Mouse (Mus musculus) liver, embryonic 16.5 days (tissue): Measurements from ENCODE around the gene Ephb4. TPM values are rescaled to one million over a fixed set of nuclear protein-coding genes. Genes with fewer than 3 reads are reported as not detected.

Experiments
- ATAC-seq: fragments of 200-750 bp; cut with Nextera tagmentation; 2 replicates; pipeline ENCODE4 v1.8.0; 2017; ENCODE audit warnings: low read depth, mild to moderate bottlenecking, moderate number of reproducible peaks, moderate library complexity
- H3K27ac ChIP-seq: fragments of 300-500 bp; sonication (generic); 2 replicates; pipeline ENCODE4 v1.5.1; 2014; ENCODE audit warnings: mild to moderate bottlenecking, low read length
- H3K27me3 ChIP-seq: fragments of 300-500 bp; sonication (generic); 2 replicates; pipeline ENCODE4 v1.6.1; 2014; ENCODE audit warnings: low read depth, low read length, mixed read lengths; ENCODE audit not compliant: control insufficient read depth, insufficient read depth
- H3K36me3 ChIP-seq: fragments of 300-500 bp; sonication (generic); 2 replicates; pipeline ENCODE4 v1.6.1; 2014; ENCODE audit warnings: mild to moderate bottlenecking; ENCODE audit not compliant: control insufficient read depth, insufficient read depth
- H3K4me1 ChIP-seq: fragments of 300-500 bp; sonication (generic); 2 replicates; pipeline ENCODE4 v1.6.1; 2014; ENCODE audit warnings: low read depth, low read length, mixed read lengths; ENCODE audit not compliant: control insufficient read depth
- H3K4me2 ChIP-seq: fragments of 300-500 bp; sonication (generic); 2 replicates; pipeline ENCODE4 v1.6.1; 2014; ENCODE audit warnings: low read depth, low read length, mixed read lengths
- H3K4me3 ChIP-seq: fragments of 300-500 bp; sonication (generic); 2 replicates; pipeline ENCODE4 v1.5.1; 2014; ENCODE audit warnings: low read depth, mild to moderate bottlenecking, low read length
- H3K9ac ChIP-seq: fragments of 300-500 bp; sonication (generic); 2 replicates; pipeline ENCODE4 v1.6.1; 2014; ENCODE audit warnings: low read depth, low read length
- H3K9me3 ChIP-seq: fragments of 300-500 bp; sonication (generic); replicated peaks from 2 replicates; pipeline ENCODE4 v1.6.1; 2016; ENCODE audit warnings: low read length; ENCODE audit not compliant: control insufficient read depth
- WGBS: fragments of 180-500 bp; shearing (Covaris S2); extraction: QIAGEN DNeasy Blood & Tissue Kit; methylation state at CpG from one replicate; pipeline ENCODE4 v1.1.7; 2014; ENCODE audit not compliant: insufficient replicate concordance; 5-methylcytosine and 5-hydroxymethylcytosine counted together
- polyA plus RNA-seq: library from polyadenylated mRNA; unstranded; fragments of >200 nt; fragmentation: Nextera tagmentation; extraction: Ambion mirVana; gene quantifications from 2 replicates; pipeline ENCODE4 v1.2.1, GENCODE M21; 2015

Ephb4 gene
- polyA plus RNA-seq, 1 experiment from 2014 or later = 9.1 TPM

DNA sequence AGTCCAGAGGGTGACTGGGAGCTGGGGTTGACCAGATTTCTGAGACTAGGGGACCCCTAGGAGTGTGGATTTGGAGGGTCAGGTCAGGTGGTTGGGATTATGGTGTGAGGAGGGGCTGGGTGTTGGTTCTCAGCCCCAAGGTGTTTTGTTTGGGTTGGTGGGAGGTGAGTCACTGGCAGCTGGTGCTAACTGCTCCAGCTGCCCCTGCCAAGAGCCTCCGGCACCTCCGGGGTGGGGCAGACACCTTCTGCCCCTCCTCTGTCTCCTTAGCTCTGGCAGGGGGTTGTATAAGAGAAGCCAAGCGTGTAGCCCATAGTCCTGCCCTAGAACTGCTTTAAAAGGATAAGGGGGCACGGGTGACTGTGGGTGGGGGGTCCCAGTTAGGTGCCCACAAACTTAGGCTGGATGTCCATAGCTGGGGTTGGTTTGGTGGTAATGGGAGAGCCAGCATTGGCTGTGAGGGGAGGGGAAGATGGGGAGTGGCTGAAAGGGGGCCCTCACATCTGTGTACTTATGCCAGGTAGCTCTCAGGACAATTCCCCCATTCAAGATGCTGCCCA lies 24.7 kb downstream of the Ephb4 start:
- Histone ChIP-seq H3K4me1 (no peaks in the 10 kb centered on the region), H3K9me3 (no peaks in the 10 kb centered on the region), H3K4me3 (no peak overlapping the region), H3K9ac (no peak overlapping the region), H3K36me3 (peaks cover 3% of the 10 kb centered on the region; the same call in 1 of the 2 replicates), H3K27me3 (no peaks in the 10 kb centered on the region), H3K4me2 (no peak overlapping the region), H3K27ac (no peak overlapping the region)
- ATAC-seq = no peak
- WGBS = 52% methylated on average over 4 of the region's 4 CpGs

DNA sequence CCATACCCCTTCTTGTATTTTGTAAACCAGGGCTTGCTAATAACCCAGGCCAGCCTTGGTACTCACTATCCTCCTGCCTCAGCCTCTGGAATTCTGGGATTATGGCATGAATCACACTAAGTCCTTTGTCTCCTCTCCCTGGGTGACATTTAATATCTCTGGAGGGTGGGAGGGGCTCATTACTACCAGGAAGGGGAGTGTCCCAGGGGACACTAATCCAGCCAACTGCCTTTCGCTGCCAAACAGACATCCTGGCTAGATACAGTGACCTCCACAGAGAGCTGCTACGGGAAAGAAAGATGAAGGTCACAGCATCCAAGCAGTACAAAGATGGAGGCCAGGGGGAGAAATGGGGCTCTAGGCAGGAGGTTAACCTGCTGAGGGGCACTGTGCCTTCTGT lies 25.7 kb downstream of the Ephb4 start:
- H3K4me1 ChIP-seq = no peaks in the 10 kb centered on the region
- H3K4me2 ChIP-seq = no peak overlapping the region
- no peaks in the 10 kb centered on the region for H3K27me3 ChIP-seq
- peaks cover 3% of the 10 kb centered on the region; the same call in 1 of the 2 replicates for H3K36me3 ChIP-seq
- no peak overlapping the region for H3K4me3 ChIP-seq
- ATAC-seq = no peak
- WGBS = 52% methylated on average over 2 of the region's 2 CpGs
- no peaks in the 10 kb centered on the region for H3K9me3 ChIP-seq
- H3K27ac ChIP-seq = no peak overlapping the region
- no peak overlapping the region for H3K9ac ChIP-seq

DNA sequence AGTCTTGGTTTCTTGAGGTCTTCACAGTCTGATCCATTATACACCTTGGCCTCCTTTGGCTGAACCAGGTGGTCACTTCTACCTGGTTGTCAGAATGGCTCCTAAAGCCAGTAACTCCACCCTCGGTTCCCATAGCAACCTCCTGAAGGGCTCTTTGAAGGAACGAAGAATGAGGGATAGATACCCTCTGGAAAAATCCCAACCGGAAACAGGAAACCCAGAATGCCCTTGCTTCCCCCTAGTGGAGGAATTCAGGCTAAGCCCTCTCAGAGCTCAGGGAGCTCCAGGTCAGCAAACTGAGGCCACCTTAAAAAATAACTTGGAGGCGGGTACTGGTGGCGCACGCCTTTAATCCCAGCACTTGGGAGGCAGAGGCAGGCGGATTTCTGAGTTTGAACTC lies 26.3 kb downstream of the Ephb4 start:
- no peak for ATAC-seq
- WGBS = 34% methylated on average over 7 of the region's 7 CpGs
- no peaks in the 10 kb centered on the region for H3K4me1 ChIP-seq
- H3K9me3 ChIP-seq = no peaks in the 10 kb centered on the region
- no peaks in the 10 kb centered on the region for H3K27me3 ChIP-seq
- H3K9ac ChIP-seq = no peak overlapping the region
- H3K36me3 ChIP-seq = peaks cover 3% of the 10 kb centered on the region; the same call in 1 of the 2 replicates
- H3K4me3 ChIP-seq = no peak overlapping the region
- H3K27ac ChIP-seq = no peak overlapping the region
- no peak overlapping the region for H3K4me2 ChIP-seq

DNA sequence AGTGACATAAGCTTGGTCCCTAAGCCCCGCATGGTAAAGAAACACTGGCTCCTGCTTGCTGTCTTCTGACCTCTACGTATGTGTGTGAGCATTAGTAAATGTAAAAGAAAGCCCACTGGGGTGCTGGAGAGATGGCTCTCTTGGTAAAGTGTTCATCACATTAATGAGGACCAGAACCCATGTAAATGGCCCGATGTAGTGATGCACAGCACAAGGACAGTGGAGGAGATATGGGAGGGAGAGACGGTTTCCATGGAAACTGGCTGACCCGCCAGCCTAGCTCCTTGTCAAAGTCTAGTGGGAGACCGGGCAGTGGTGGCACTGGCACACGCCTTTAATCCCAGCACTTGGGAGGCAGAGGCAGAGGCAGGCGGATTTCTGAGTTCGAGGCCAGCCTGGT lies 26.8 kb downstream of the Ephb4 start:
- 47% methylated on average over 9 of the region's 9 CpGs for WGBS
- H3K4me1 ChIP-seq = no peaks in the 10 kb centered on the region

DNA sequence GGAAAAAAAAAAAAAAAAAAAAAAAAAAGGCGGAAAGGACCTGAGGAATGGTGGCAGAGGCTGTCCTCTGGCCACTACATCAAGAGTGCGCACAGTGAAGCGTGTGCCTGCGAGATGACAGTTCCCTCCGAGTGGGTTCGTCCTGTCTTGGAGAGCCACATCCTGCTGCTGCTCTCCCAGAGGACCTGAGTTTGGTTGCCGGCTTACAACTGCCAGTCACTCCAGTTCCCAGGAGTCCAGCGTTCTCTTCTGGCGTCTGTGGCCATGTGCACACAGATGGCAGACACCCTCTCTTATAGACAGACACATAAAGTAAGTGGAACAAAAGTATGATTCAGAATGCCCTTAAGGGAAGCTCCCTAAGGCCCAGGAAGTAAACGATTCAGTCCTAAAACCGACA lies 27.3 kb downstream of the Ephb4 start:
- H3K9ac ChIP-seq = no peak overlapping the region
- H3K4me2 ChIP-seq = no peak overlapping the region
- no peak overlapping the region for H3K27ac ChIP-seq
- peaks cover 3% of the 10 kb centered on the region; the same call in 1 of the 2 replicates for H3K36me3 ChIP-seq
- WGBS = 22% methylated on average over 10 of the region's 11 CpGs
- no peaks in the 10 kb centered on the region for H3K9me3 ChIP-seq
- no peak overlapping the region for H3K4me3 ChIP-seq
- no peaks in the 10 kb centered on the region for H3K4me1 ChIP-seq
- H3K27me3 ChIP-seq = no peaks in the 10 kb centered on the region
- ATAC-seq = no peak

More for the DNA sequence above, 26.8 kb downstream of the Ephb4 start:
- Histone ChIP-seq H3K4me2 (no peak overlapping the region), H3K4me3 (no peak overlapping the region), H3K9me3 (no peaks in the 10 kb centered on the region), H3K27ac (no peak overlapping the region), H3K27me3 (no peaks in the 10 kb centered on the region), H3K36me3 (peaks cover 3% of the 10 kb centered on the region; the same call in 1 of the 2 replicates), H3K9ac (no peak overlapping the region)
- no peak for ATAC-seq

DNA sequence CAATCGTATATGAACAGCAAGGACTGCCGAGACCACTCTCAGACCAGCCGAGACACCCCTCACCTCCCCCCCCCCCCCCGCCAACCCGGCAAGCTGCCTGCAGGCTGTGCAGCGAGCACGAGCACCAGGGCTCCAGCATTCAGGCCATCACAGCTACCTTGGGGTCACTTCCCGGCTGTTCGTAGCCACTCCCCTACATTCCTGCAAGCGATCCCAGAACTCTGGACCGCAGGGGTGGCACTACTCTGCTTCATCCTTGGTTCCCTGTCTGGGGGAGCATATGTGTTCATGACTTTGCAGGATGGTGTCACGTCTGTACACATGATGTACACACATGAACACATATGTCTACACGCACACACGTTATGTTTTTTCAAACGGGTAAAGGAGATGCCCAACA lies 27.7 kb downstream of the Ephb4 start:
- no peaks in the 10 kb centered on the region for H3K9me3 ChIP-seq
- no peaks in the 10 kb centered on the region for H3K27me3 ChIP-seq
- no peak overlapping the region for H3K4me3 ChIP-seq
- WGBS = 34% methylated on average over 11 of the region's 15 CpGs
- peaks cover 3% of the 10 kb centered on the region; the same call in 1 of the 2 replicates for H3K36me3 ChIP-seq
- no peak for ATAC-seq
- no peak overlapping the region for H3K9ac ChIP-seq
- no peaks in the 10 kb centered on the region for H3K4me1 ChIP-seq
- no peak overlapping the region for H3K4me2 ChIP-seq
- H3K27ac ChIP-seq = no peak overlapping the region

DNA sequence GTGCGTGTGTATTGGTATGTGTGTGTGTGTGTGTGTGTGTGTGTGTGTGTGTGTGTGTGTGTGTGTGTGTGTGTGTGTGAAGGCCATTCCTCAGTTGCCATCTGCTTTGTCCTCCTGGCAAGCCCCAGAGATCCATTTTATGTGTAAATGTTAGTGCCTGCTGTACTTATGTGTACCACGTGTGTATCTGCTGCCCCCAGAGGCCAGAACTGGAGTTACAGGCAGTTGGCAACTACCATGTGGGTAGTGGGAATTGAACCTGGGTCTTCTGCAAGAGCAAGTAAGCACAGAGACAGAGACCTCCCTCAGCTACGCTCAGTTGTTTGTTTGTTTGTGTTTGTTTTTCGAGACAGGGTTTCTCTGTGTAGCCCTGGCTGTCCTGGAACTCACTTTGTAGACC lies 31.2 kb downstream of the Ephb4 start:
- H3K4me1 ChIP-seq = no peaks in the 10 kb centered on the region
- no peak overlapping the region for H3K27ac ChIP-seq
- no peaks in the 10 kb centered on the region for H3K27me3 ChIP-seq
- H3K9me3 ChIP-seq = no peaks in the 10 kb centered on the region
- WGBS = 38% methylated on average over 4 of the region's 4 CpGs
- no peak for ATAC-seq
- no peak overlapping the region for H3K9ac ChIP-seq
- no peak overlapping the region for H3K4me3 ChIP-seq
- no peaks in the 10 kb centered on the region for H3K36me3 ChIP-seq
- H3K4me2 ChIP-seq = no peak overlapping the region

DNA sequence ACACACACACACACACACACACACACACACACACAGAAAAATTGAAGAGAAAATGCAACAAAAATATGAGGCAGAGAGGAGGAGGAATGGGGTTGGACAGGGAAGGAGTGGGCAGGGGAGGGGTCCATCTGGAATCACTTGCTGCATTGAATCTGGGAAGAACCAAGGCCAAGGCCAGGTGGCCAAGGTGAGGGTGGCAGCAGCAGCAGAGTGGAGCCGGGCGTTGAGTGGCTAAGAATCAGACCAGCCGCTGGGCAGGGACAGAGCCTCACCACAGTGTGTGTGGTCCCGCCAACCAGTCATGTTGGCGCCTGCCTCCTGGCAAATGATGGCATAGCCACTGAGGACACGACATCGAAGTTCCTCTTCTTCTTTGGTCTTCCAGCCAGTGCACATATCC lies 33.5 kb downstream of the Ephb4 start:
- Histone ChIP-seq H3K9me3 (no peaks in the 10 kb centered on the region), H3K27ac (no peak overlapping the region), H3K27me3 (no peaks in the 10 kb centered on the region), H3K4me2 (no peak overlapping the region), H3K4me3 (no peak overlapping the region), H3K4me1 (no peaks in the 10 kb centered on the region), H3K36me3 (no peaks in the 10 kb centered on the region), H3K9ac (no peak overlapping the region)
- WGBS = 69% methylated on average over 7 of the region's 7 CpGs
- ATAC-seq = no peak

DNA sequence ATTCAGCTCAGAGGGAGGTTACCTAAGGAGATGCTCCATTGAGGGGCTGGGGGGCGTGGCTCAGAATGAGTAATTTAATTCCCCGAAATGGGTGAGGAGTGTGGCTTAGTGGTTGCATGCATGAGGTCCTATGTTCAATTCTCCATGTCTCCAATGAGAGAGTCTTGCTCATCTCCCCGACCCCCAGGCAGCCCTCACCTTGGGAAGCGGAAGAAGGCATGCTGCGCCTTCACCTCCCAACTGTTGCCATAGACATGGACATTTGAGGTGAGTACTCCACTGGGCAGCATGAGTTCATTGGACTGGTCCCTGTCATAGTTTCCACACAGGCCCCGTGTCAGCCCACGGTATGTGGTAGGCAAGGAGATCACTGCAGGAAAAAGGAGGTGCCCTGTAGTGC lies 36.8 kb downstream of the Ephb4 start:
- no peak overlapping the region for H3K4me2 ChIP-seq
- no peak overlapping the region for H3K27ac ChIP-seq
- 65% methylated on average over 7 of the region's 7 CpGs for WGBS
- H3K4me1 ChIP-seq = no peaks in the 10 kb centered on the region
- no peak for ATAC-seq
- H3K9me3 ChIP-seq = no peaks in the 10 kb centered on the region
- H3K27me3 ChIP-seq = no peaks in the 10 kb centered on the region
- H3K36me3 ChIP-seq = no peaks in the 10 kb centered on the region
- H3K9ac ChIP-seq = no peak overlapping the region
- no peak overlapping the region for H3K4me3 ChIP-seq
